Mouse (Mus musculus) myocyte (in vitro differentiated cells): Measurements from ENCODE around the gene Btf3l4.

Source experiments
- E2F4 ChIP-seq: IDR thresholded peaks from one replicate; pipeline ENCODE4 v1.6.1; 2011; ENCODE audit warnings: mild to moderate bottlenecking, control low read depth, moderate library complexity; ENCODE audit not compliant: insufficient read depth
- MYOD1 ChIP-seq, 3 experiments: IDR thresholded peaks; one replicate each; pipeline ENCODE4 v1.6.1; 2011; ENCODE audit warnings: control low read depth in 2 of 3, low read depth in 2 of 3, mild to moderate bottlenecking in 2 of 3, moderate library complexity in 1 of 3; ENCODE audit not compliant: insufficient read length in 2 of 3, control insufficient read depth in 1 of 3
- MYOG ChIP-seq, 3 experiments: IDR thresholded peaks; one replicate each; pipeline ENCODE4 v1.6.1; 2011; ENCODE audit warnings: control low read depth in 2 of 3, low read depth in 2 of 3, mild to moderate bottlenecking in 2 of 3; ENCODE audit not compliant: insufficient read length in 2 of 3, control insufficient read depth in 1 of 3, insufficient read depth in 1 of 3
- POLR2A ChIP-seq: IDR thresholded peaks from one replicate; pipeline ENCODE4 v1.6.1; 2011; ENCODE audit warnings: low read depth, mild to moderate bottlenecking, control low read depth, moderate library complexity; ENCODE audit not compliant: insufficient read length
- POLR2AphosphoS2 ChIP-seq: IDR thresholded peaks from one replicate; pipeline ENCODE4 v1.6.1; 2011; ENCODE audit warnings: low read depth, control low read depth; ENCODE audit not compliant: insufficient read length
- TCF3 ChIP-seq: IDR thresholded peaks from one replicate; pipeline ENCODE4 v1.6.1; 2011; ENCODE audit warnings: low read depth, control low read depth; ENCODE audit not compliant: insufficient read length
- USF1 ChIP-seq: IDR thresholded peaks from one replicate; pipeline ENCODE4 v1.6.1; 2011; ENCODE audit warnings: low read depth, mild to moderate bottlenecking, control low read depth, moderate library complexity

DNA sequence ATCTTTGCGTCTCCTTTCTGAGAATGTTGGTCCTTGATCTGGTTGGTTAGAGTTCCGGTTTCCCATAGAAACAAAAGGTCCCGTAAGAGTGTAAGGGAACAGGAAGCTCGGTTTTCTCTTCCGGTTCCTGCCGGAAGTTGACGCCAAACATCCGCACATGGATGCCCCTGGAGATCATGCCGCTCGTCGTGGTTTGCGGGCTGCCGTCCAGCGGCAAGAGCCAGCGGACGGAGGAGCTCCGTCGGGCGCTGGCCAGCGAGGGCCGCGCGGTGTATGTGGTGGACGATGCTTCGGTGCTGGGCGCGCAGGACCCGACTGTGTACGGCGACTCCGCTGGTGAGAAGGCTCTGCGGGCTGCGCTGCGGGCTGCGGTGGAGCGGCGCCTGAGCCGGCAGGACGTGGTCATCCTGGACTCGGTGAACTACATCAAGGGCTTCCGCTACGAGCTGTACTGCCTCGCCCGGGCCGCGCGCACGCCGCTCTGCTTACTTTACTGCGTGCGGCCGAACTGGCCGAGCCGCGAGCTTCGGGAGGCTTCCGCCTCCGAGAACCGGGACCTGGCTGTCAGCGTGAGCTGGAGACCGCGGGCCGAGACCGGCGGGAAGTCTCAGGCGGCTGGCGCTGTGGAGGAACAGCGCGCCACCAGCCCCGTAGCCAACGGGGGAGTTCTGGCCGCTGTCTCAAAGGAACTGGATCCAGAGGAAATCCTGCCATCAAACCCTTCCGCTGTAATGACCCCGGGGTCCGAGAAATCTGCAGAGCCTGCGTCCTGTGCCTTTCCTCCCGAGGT lies 14.5 kb upstream of the Btf3l4 start, which contains the start of gene Kti12:
- TF ChIP-seq POLR2A (peak; percentile 87), MYOD1 (IDR thresholded peaks at IDR 0.05; ENCODE audit: control insufficient read depth in 1 of 3, insufficient read length in 2 of 3, low read depth in 2 of 3) (peak in 1 of 3 experiments; percentile 26), MYOG (IDR thresholded peaks at IDR 0.05; ENCODE audit: control insufficient read depth in 1 of 3, insufficient read depth in 1 of 3, insufficient read length in 2 of 3, low read depth in 2 of 3) (no peak), USF1 (no peak), TCF3 (no peak), E2F4 (no peak), POLR2AphosphoS2 (peak; percentile 92)
